Mouse (Mus musculus) MN1 (cell line): ENCODE results near the gene Tigar.

Experiments
- DNase-seq: peaks from one replicate; pipeline ENCODE4 v3.0.0-alpha.2; 2016; ENCODE audit warnings: low spot score

Gene Tigar

DNA sequence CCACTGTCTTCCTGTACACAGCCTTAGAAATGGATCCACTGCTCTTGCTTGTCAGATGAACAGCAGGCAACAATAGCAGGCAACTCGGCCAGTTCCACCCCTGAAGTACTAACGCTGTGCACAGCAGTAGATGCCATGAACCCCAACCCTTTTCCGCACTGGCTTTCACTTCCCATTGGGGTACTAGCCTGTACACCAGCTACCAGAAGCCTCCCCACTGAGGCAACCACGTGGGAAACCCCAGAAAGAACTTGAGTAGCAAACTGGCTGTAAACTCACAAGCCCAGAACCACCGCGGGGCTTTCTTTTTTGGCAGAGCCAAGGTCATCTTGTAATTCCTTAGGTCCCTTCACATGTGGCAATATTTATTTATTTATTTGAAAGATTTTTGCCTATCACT, 27.5 kb downstream of the Tigar start:
- no peak for DNase-seq

GRCm38 (mm10) chr6:127079867-127080731, 29.3 kb downstream of the Tigar start:
- no peak for DNase-seq

DNA sequence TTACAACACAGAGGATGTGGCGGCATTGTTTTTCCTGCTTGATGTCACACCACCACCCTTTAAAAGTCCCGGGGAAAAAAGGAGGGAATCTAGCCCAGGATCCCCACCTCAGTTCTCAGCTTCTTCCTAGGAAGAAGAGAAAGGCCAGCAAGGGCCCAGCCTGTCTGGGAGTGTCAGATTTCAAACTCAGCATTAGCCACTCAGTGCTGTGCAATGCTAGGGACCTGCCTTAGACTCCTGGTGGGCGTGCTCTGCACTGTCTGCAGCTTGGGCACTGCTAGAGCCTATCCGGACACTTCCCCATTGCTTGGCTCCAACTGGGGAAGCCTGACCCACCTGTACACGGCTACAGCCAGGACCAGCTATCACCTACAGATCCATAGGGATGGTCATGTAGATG, 36.5 kb downstream of the Tigar start, which contains the start of gene Fgf23:
Gene Fgf23, plus strand, starts transcription at position 86 of the 400 bp plus-strand sequence.
- DNase-seq: no peak

GRCm38 (mm10) chr6:127064815-127065214, 44.5 kb downstream of the Tigar start:
- no peak for DNase-seq

DNA sequence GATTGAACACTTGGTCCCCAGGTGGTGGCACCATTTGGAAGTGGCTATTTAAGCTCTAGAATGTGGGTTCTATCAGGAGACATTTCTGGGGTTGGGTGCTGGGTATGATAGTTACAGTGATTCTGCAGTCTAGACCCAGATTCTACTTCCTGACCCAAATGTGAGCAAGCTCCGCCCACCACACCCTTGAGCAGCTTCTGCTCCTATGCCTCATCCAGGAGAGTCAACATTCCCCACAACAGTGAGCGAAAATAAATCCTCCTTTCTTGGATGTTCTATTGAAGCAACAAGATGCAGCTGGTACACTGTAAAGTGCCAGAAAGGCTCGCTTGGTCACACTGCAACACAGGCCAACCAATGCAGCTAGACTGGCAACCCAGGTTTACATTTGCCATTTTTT, 45.4 kb downstream of the Tigar start:
- no peak for DNase-seq

DNA sequence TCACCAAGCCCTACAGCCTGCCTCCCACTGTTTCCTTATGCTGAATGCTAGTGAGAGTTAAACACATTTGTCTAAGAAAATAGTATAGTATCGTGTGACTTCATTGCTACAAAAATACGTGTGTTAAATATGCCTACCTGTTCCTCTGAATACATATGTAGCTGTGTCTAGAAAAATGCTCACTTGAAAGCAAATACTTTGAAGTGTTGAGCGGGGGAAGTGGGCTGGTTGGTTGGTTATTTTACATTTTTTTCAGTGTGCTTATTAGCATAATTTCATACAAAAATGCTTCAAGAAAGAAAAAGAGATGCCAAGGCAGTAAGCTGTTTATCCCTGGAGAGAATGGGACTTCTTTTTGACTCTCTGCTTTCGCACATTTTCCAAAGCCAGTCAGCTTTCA, 49.4 kb downstream of the Tigar start:
- DNase-seq: no peak

DNA sequence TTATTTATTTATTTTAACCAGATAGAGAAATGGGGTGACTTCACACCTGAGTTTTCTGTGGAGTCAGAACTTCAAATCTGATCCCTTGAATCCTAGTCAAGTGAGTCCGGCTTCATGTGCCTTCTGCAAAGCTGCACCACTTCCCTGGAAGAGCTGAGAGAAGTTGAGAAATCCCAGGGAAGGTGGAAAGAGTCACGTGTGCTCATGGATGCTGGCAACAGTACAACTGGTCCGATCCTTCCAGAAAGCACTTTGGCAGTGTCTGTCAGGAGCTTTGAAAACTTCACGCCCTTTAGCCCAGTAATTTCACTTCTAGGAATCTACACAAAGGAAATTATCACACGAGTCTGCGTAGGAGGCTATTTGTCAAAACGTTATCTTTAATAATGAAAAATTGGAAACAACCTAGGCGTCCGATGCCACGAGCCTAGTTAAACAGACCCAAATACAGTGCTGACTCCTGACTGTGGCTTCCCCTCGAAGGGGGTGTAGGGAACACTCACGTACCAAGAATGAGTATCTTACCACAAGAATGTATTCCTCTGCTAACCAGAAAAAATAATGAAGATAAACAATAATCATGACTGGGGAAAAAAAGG, 52.3 kb downstream of the Tigar start:
- no peak for DNase-seq

- DNase-seq: no peak
Observed at GRCm38 (mm10) chr6:127050847-127051246, 58.5 kb downstream of the Tigar start.

- DNase-seq: no peak
Observed at GRCm38 (mm10) chr6:127044909-127045308, 64.4 kb downstream of the Tigar start.
